Mouse (Mus musculus) heart, embryonic 13.5 days (tissue): ENCODE measurements around the gene Gm10277. TPM values are rescaled to one million over a fixed set of nuclear protein-coding genes. Genes with fewer than 3 reads are reported as not detected.
"Not testable (repeated sequence)": the region's sequence is repeated elsewhere in the genome, so short reads cannot be mapped to it uniquely, and the experiment has no call there.

ENCODE experiments used
- ATAC-seq: fragments of 200-750 bp; cut with Nextera tagmentation; 2 replicates; pipeline ENCODE4 v1.8.0; 2017; ENCODE audit warnings: moderate TSS enrichment; ENCODE audit not compliant: insufficient number of reproducible peaks, low FRiP score, low TSS enrichment; ENCODE audit errors: extremely low read depth
- H3K27ac ChIP-seq: fragments of 300-500 bp; sonication (generic); replicated peaks from 2 replicates; pipeline ENCODE4 v1.5.1; 2015; ENCODE audit warnings: moderate library complexity, mild to moderate bottlenecking, inconsistent platforms
- H3K27me3 ChIP-seq: fragments of 300-500 bp; sonication (generic); replicated peaks from 2 replicates; pipeline ENCODE4 v1.6.1; 2015; ENCODE audit warnings: mild to moderate bottlenecking, inconsistent platforms
- H3K36me3 ChIP-seq: fragments of 300-500 bp; sonication (generic); 2 replicates; pipeline ENCODE4 v1.6.1; 2015; ENCODE audit warnings: mild to moderate bottlenecking, inconsistent platforms
- H3K4me1 ChIP-seq: fragments of 300-500 bp; sonication (generic); 2 replicates; pipeline ENCODE4 v1.6.1; 2015; ENCODE audit warnings: inconsistent platforms
- H3K4me2 ChIP-seq: fragments of 300-500 bp; sonication (generic); 2 replicates; pipeline ENCODE4 v1.6.1; 2015; ENCODE audit warnings: inconsistent platforms, mild to moderate bottlenecking, moderate library complexity
- H3K4me3 ChIP-seq: fragments of 300-500 bp; sonication (generic); 2 replicates; pipeline ENCODE4 v1.5.1; 2015; ENCODE audit warnings: moderate library complexity, mild to moderate bottlenecking, inconsistent platforms
- H3K9ac ChIP-seq: fragments of 300-500 bp; sonication (generic); 2 replicates; pipeline ENCODE4 v1.6.1; 2015; ENCODE audit warnings: inconsistent platforms, mild to moderate bottlenecking, moderate library complexity
- H3K9me3 ChIP-seq: fragments of 300-500 bp; sonication (generic); 2 replicates; pipeline ENCODE4 v1.6.1; 2016; ENCODE audit warnings: inconsistent platforms
- WGBS: fragments of 180-500 bp; shearing (Covaris S2); methylation state at CpG from one replicate; pipeline ENCODE4 v1.1.7; 2015; ENCODE audit warnings: mixed read lengths; 5-methylcytosine and 5-hydroxymethylcytosine counted together
- polyA plus RNA-seq: library from polyadenylated mRNA; unstranded; fragments of >200 nt; fragmentation: Nextera tagmentation; extraction: Ambion mirVana; gene quantifications from 2 replicates; pipeline ENCODE4 v1.2.1, GENCODE M21; 2015

Gm10277 gene
- polyA plus RNA-seq, 1 experiment from 2014 or later, result 1.1 TPM

DNA sequence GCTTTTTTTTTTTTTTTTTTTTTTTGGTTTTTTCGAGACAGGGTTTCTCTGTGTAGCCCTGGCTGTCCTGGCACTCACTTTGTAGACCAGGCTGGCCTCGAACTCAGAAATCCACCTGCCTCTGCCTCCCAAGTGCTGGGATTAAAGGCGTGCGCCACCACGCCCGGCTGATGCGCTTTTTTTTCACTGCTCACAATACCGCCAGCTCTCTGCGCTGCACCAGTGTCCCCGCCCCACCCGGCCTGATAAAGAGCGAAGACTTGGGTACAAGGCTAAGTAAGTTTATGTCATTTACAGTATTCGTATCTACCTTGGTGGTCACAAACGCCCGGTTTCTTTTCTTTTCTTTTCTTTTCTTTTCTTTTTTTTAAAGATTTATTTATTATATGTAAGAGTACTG is 40.4 kb downstream of the Gm10277 start:
- H3K9me3 ChIP-seq, H3K27me3 ChIP-seq, ATAC-seq, H3K9ac ChIP-seq, H3K36me3 ChIP-seq, H3K4me2 ChIP-seq, H3K4me1 ChIP-seq, H3K27ac ChIP-seq, H3K4me3 ChIP-seq: not testable (repeated sequence)
- WGBS, result 88% methylated on average over 14 of the region's 15 CpGs

DNA sequence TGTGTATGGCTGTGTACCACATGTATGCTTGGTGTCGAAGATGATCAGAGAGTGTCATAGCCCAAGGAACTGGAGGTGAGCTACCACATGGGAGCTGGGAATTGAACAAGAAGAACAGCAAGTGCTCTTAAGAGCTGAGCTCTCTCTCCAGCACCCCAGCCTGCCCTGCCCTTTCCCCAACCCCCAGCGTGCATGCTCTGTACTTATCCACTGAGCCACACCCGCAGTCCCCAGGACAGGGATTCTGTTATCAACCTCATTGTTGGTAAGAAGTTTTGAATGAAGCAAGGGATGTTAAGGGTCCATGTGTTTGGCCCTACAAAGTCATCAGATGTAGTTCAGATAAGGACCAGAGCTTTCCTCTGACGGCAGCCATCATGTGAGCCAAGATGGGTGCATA is 40.9 kb downstream of the Gm10277 start:
- Histone ChIP-seq H3K4me1 (no peaks in the 10 kb centered on the region), H3K27ac (no peak overlapping the region), H3K36me3 (no peaks in the 10 kb centered on the region), H3K27me3 (no peaks in the 10 kb centered on the region), H3K9me3 (no peaks in the 10 kb centered on the region), H3K4me3 (no peak overlapping the region), H3K4me2 (no peak overlapping the region), H3K9ac (no peak overlapping the region)
- ATAC-seq, result no peak
- WGBS, result 71% methylated on average over 4 of the region's 4 CpGs

DNA sequence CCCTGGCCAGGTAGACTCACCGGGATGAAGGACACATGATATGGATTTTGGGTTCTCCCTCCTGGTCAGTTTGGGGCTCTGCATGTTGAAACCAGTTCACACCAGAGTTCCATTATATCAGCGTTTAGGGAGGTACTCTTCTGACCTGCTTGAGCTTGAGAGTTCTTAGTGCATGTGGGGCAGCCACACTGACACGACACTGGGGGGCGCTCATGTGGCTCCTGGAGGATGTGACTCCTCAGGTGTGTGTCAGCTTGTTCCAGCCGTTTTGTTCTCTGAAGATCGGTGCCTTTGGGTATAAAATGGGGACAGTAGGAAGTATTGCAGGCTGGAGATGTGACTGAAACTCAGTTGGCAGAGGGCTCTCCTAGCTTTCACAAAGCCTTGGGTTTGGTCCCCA is 43.6 kb downstream of the Gm10277 start:
- no peak for ATAC-seq
- H3K9me3 ChIP-seq, result no peaks in the 10 kb centered on the region
- H3K4me3 ChIP-seq, result no peak overlapping the region
- H3K27me3 ChIP-seq, result no peaks in the 10 kb centered on the region
- no peak overlapping the region for H3K4me2 ChIP-seq
- H3K36me3 ChIP-seq, result no peaks in the 10 kb centered on the region
- H3K9ac ChIP-seq, result no peak overlapping the region
- H3K27ac ChIP-seq, result no peak overlapping the region
- H3K4me1 ChIP-seq, result no peaks in the 10 kb centered on the region
- 29% methylated on average over 6 of the region's 6 CpGs for whole genome bisulfite sequencing

DNA sequence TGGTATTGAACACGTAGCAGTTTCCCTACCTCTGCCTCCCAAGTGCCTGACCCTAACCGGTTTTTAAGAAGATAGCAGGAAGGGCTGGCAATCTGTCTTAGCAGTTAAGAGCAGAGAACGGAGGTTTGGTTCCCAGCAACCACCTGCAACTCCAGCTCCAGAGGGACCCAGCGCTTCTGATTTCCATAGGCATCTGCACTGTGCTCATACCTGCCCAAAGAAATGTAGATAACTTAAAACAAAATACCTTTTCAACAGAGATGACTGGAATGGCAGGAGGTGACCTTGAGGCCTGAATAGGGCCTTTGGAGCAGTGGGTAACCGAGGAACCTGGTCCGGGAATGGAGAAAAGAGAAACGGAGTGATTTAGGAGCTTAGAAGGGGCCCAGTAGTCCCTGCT is 49.0 kb downstream of the Gm10277 start:
- WGBS, result 50% methylated on average over 7 of the region's 7 CpGs
- H3K9ac ChIP-seq, result no peak overlapping the region
- no peaks in the 10 kb centered on the region for H3K36me3 ChIP-seq

DNA sequence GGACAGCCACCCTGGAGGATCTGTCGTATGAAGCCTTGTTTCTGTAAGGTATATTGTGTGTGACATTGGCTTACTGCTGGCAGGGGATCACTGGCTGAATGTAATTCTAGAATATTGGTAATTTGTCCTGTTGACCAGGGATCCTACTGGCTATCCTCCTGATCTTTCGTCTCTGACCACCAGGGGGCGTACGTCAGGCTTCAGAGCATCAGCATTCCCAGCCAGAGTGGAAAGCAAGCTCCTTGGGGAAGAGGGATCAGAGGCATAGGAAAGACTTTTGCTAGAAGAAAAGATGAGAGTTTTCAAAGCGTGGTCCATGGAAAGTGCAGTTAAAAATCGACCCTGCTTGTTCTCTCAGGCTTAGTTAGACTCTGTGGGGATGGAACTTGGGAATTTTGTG is 50.3 kb downstream of the Gm10277 start:
- no peak for ATAC-seq

More for the DNA sequence above, 49.0 kb downstream of the Gm10277 start:
- H3K9me3 ChIP-seq, result no peaks in the 10 kb centered on the region
- H3K4me2 ChIP-seq, result no peak overlapping the region
- no peaks in the 10 kb centered on the region for H3K27me3 ChIP-seq
- no peak for ATAC-seq
- H3K27ac ChIP-seq, result no peak overlapping the region
- H3K4me1 ChIP-seq, result no peaks in the 10 kb centered on the region
- H3K4me3 ChIP-seq, result no peak overlapping the region

More for the DNA sequence above, 50.3 kb downstream of the Gm10277 start:
- H3K9ac ChIP-seq, result no peak overlapping the region
- no peaks in the 10 kb centered on the region for H3K9me3 ChIP-seq
- no peak overlapping the region for H3K4me2 ChIP-seq
- H3K27ac ChIP-seq, result no peak overlapping the region
- no peaks in the 10 kb centered on the region for H3K36me3 ChIP-seq
- 1% methylated on average over 6 of the region's 6 CpGs for WGBS
- H3K27me3 ChIP-seq, result no peaks in the 10 kb centered on the region
- H3K4me3 ChIP-seq, result no peak overlapping the region
- H3K4me1 ChIP-seq, result no peaks in the 10 kb centered on the region

Other genes with a start within 250 kb of the Gm10277 start
- gene Taok1, start 179.9 kb downstream of the Gm10277 start, polyA plus RNA-seq, result 10.1 and 11.8 TPM in 2 replicates
- 3.6 and 4.0 TPM in 2 replicates for gene Nufip2, start 101.6 kb downstream of the Gm10277 start, polyA plus RNA-seq
- gene Cryba1, start 62.5 kb downstream of the Gm10277 start, polyA plus RNA-seq, result 0.20 TPM in 1 of 2 replicates, not detected in the other
- gene Myo18a, start 24.5 kb downstream of the Gm10277 start, polyA plus RNA-seq, result 94.9 and 100.0 TPM in 2 replicates
- gene Pipox, start 106.3 kb upstream of the Gm10277 start, polyA plus RNA-seq, result 4.6 and 4.9 TPM in 2 replicates
- gene Sez6, start 143.1 kb upstream of the Gm10277 start, polyA plus RNA-seq, result 0.09 and 0.20 TPM in 2 replicates
- 8.6 and 9.9 TPM in 2 replicates for gene Phf12, start 195.0 kb upstream of the Gm10277 start, polyA plus RNA-seq
- gene Dhrs13, start 244.5 kb upstream of the Gm10277 start, polyA plus RNA-seq, result 13.2 and 14.1 TPM in 2 replicates